Mouse (Mus musculus): ENCODE measurements at regions not wholly inside any gene's neighbourhood (a gene's known extent, or its start where the extent isn't known, plus 50 kb on each side); places are given as distances from the start of the nearest gene placed in this dataset.

DNA sequence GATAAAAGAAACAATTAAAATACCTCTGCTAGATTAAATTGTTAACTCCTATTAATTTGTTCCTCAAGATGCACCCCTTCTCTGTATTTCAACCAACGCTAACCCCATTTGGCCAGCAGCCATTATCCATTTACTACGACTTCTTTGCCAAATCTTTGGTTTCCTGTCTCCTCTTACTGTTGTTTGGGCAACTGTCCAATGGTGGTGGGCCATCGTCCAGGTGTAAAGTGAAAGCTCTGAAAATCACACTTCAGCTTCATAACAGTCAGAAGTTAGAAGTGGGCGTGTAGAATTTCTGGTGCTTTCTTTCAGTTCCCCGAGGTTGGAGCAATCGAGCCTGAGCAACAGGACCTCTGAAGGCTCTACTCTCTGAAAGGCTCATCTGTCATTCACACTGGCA lies 66.8 kb upstream of the Zbtb20 start:
- ATAC-seq (replicated peaks; ENCODE audit: poor library complexity, severe bottlenecking) = no peak

- ATAC-seq (replicated peaks; ENCODE audit: poor library complexity, severe bottlenecking) = no peak
Observed at GRCm38 (mm10) chr16:42807536-42807935, 68.1 kb upstream of the Zbtb20 start.

- no peak for ATAC-seq (replicated peaks; ENCODE audit: poor library complexity, severe bottlenecking)
Observed at GRCm38 (mm10) chr16:42803609-42804008, 72.1 kb upstream of the Zbtb20 start.

DNA sequence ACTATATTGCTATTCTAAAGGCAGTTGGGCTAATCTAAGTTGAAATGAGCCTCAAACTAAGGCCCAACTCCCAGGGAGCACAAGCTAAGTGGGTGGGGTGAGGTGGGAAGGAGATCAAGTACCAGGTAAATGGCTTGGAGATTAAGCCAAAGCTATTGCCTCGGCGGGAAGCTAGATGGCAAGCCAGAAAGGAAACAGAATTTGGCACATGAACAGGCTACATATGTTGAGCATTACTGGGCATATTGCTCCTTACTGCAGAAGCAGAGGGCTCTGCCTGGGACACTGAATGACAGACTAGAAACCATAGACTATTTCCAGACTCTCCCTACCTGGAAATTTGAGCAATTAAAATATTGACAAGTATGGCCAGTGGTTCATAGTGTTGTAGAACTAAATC lies 83.1 kb upstream of the Zbtb20 start:
- no peak for ATAC-seq (replicated peaks; ENCODE audit: poor library complexity, severe bottlenecking)

- peak; percentile 78 for ATAC-seq (replicated peaks; ENCODE audit: poor library complexity, severe bottlenecking)
Observed at GRCm38 (mm10) chr16:42784712-42785111, 91.0 kb upstream of the Zbtb20 start.

DNA sequence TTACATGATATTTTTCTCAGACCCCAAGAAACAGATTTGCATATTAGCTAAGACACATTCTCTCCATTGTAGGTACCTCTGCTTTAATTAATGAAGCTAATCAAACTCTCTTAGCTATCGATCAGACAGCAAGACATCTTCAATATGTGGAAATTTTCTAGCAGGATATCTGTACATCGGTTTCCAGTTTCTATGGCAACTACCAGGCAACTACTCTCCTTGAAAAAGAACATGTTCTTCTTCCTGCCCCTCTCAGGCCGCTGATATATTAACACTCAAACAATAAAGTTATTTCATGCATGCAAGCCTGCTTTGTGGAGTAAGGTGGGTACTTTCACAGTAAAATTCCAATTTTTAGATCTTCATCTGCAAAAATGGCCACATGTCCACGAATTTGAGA lies 91.7 kb upstream of the Zbtb20 start:
- ATAC-seq (replicated peaks; ENCODE audit: poor library complexity, severe bottlenecking) = no peak

DNA sequence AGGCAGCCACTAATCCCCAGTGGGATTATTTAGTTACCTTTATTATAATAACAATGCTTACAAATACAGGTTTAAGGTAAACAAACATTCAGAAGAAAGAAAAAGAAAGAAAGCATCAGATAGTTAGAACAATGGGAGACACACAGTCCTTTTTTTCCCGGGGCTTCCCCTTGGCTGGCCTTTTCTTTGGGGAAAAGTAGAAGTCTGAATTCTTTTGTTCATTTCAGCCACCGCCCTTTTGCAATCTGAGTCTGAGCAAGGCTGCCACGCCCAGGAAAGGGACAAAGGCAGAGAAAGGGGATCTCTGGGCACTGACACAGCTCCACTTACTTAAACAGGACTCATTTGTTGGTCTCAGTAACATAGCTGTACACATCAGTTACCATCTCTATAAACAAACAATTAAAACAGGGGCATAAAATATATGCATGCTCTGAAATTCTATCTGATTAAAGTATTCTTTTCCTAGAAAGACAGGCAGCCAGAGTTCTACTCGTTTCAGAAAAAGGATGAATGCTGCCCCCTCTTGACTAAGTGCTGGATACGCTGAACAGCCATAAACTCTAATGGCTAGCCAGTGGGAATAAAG lies 93.5 kb upstream of the Zbtb20 start:
- peak; percentile 76 for ATAC-seq (replicated peaks; ENCODE audit: poor library complexity, severe bottlenecking)

GRCm38 (mm10) chr16:42781096-42782071 lies 94.3 kb upstream of the Zbtb20 start:
- ATAC-seq (replicated peaks; ENCODE audit: poor library complexity, severe bottlenecking) = no peak

GRCm38 (mm10) chr16:42779957-42780356 lies 95.7 kb upstream of the Zbtb20 start:
- ATAC-seq (replicated peaks; ENCODE audit: poor library complexity, severe bottlenecking) = no peak

GRCm38 (mm10) chr16:42772640-42773039 lies 103.0 kb upstream of the Zbtb20 start:
- ATAC-seq (replicated peaks; ENCODE audit: poor library complexity, severe bottlenecking) = no peak

DNA sequence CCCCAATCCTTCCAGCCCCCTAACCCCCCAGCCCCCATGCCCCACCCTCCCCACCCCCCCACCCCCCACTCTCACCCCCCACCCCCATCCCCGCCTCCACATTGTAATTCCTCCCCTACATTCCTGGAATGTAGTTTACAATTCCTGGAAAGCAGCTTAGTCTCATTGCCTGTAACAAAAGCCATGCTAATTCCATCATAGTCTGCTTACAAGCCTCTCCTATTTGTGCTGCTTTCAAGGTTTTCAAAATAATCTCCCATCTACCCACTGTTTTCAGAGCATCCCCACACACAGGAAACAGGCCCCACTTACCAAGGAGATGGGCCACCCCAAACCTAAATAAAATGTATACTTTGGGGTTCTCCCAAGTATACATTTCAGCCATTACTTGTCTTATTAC lies 105.5 kb upstream of the Zbtb20 start:
- no peak for ATAC-seq (replicated peaks; ENCODE audit: poor library complexity, severe bottlenecking)

DNA sequence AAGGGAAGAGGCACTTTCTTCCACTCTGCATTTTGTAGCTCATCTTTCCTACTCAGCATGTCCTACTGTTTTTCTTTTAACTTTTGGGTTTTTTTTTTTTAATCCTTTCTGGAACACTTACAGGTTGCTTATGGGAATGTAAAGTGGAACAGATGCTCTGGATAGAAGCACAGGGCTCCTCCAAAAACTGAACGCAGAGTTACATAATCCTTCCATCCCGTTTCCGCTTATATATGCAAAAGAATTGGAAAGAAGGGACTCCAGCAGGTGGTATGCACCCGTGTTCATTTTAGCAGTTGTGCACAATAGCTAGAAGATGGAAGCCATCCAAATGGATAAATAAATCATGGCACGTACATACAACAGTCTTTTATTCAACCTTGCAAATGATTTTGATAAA lies 127.0 kb upstream of the Zbtb20 start:
- no peak for ATAC-seq (replicated peaks; ENCODE audit: poor library complexity, severe bottlenecking)

GRCm38 (mm10) chr16:42745943-42746675 lies 129.6 kb upstream of the Zbtb20 start:
- ATAC-seq (replicated peaks; ENCODE audit: poor library complexity, severe bottlenecking) = no peak

DNA sequence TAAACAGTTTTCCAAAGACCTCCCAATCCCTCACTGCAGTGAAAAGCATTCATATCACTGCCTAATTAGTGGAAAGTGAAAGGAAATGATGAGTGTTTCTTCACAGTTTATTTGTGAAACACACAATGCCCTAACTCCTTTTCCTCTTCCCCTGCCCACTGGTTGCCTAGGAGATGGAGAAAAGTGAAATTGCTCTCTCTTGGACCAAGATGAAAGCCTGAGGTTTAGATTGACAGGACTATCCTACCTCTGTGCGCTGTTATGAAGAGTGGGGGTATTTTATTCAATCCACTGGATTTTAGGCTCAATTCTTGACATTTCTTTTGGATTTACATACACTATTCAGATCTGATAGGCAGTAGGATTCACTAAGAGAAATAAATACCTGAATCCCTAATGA lies 132.1 kb upstream of the Zbtb20 start:
- no peak for ATAC-seq (replicated peaks; ENCODE audit: poor library complexity, severe bottlenecking)

DNA sequence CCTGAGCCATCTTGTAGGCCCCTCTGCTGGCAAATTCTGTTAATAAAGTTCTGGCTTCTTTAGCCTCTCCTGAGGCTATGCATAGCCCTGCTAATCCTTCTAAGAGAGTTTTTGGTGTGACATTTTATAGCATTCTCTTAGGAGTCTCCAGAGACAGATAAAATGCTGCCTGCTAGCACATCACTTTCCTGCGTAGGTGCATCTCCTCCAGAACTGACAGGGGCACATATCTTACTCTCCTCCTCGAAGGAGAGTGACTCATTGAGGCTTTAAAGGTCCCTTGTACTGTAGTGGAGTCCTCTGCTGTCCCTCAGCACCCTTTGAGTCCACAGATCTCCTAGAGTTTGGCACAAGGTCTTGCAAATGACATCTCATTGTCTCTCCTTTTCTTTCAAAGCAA lies 132.6 kb upstream of the Zbtb20 start:
- no peak for ATAC-seq (replicated peaks; ENCODE audit: poor library complexity, severe bottlenecking)

- ATAC-seq (replicated peaks; ENCODE audit: poor library complexity, severe bottlenecking) = no peak
Observed at GRCm38 (mm10) chr16:42727826-42728225, 147.9 kb upstream of the Zbtb20 start.

DNA sequence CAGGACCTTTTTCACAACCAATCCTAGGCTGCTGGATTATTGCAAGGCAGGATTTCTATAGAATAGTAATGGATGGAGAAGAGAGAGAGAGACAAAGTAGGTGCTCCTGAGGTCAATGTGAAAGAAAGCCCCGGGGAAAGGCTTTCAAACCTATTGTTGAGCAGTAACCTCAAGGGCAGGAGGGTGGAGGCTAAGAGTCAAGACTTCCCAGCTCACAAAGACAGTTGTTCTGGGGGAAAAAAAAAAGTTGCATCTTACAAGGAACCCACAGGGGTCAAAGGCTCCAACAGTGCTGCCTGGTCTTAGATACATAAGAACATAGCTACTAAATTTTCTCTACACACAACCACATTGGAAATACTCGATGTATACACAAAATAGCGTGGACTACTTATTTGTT lies 155.8 kb upstream of the Zbtb20 start:
- ATAC-seq (replicated peaks; ENCODE audit: poor library complexity, severe bottlenecking) = no peak

DNA sequence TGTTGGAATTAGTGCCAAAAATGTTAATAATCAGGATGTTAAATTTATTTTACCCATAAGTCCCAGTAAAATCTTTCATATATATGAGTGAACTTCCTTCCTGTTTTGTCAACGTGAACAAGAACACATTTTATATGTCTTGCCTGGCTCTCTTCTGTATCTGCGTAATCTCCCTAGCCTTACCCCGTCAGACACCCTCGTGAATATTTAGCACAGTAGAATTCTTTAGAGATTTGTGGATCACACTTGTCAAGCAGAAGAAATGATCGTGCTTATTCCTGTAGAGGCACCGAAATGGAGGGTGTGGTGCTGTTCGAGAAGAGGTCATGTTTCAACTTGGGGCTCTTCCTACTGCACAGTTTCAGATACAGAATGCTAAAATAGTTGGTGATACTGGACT lies 157.2 kb upstream of the Zbtb20 start:
- no peak for ATAC-seq (replicated peaks; ENCODE audit: poor library complexity, severe bottlenecking)

GRCm38 (mm10) chr16:42717828-42718412 lies 157.8 kb upstream of the Zbtb20 start:
- no peak for ATAC-seq (replicated peaks; ENCODE audit: poor library complexity, severe bottlenecking)

- no peak for ATAC-seq (replicated peaks; ENCODE audit: poor library complexity, severe bottlenecking)
Observed at GRCm38 (mm10) chr16:42717075-42717827, 158.4 kb upstream of the Zbtb20 start.
